Mouse (Mus musculus) urinary bladder, postnatal 14 days (tissue): Measurements from ENCODE around the gene Sept5.

Experiments used
- DNase-seq: peaks from one replicate; pipeline ENCODE4 v3.0.0; 2021; ENCODE audit warnings: low spot score

The Sept5 gene

DNA sequence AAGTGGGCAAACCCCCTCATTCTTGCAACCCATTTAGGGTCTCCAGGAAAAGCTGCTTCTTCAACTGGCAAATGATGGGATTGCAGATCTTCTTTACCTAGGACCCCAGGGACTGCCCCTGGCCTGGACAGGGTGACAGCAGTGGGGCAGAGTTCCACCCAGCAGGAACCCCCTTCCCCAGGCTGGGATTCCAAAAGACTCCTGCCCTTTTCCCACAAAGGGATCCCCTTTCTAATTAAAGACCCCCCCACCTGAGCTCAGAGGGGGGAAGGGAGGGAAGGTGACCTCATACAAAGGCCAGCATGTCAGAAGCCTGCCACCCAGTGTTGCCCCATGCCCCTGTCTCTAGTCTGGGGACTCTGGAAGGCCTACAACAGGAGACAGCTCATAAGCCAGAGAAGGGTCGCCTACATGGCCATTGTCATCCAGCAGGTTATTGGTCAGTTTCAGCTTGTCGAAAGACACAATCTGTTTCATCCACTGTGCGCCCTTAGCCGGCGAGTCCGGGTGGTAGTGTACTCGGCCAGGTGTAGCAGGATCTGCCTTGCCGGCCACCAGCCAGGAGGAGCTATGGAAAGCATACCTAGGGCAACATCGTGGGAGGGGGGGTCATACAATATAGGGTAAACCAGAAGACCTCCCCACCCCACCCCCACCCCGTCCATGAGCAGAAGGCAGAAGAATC, 45.9 kb downstream of the Sept5 start:
- no peak for DNase-seq

DNA sequence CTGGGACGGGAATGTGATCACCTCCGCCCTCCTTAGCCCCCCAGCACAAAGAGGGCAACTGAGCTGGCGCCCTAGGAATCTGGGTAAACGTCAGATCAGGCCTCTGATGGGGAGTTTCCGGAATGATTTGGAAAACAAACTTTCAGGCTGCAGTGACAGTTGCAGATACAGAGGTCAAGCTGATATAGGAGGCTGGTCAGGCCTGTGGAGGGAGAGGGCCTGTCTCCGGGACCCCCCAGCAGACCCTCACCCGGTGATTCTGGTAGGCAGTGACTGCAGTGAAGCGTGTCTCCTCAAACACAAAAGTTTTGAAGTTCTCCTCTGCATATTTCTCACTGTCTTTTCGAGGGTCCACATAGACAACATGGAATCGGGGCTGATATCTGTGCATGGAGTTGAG, 46.6 kb downstream of the Sept5 start:
- DNase-seq = no peak

DNA sequence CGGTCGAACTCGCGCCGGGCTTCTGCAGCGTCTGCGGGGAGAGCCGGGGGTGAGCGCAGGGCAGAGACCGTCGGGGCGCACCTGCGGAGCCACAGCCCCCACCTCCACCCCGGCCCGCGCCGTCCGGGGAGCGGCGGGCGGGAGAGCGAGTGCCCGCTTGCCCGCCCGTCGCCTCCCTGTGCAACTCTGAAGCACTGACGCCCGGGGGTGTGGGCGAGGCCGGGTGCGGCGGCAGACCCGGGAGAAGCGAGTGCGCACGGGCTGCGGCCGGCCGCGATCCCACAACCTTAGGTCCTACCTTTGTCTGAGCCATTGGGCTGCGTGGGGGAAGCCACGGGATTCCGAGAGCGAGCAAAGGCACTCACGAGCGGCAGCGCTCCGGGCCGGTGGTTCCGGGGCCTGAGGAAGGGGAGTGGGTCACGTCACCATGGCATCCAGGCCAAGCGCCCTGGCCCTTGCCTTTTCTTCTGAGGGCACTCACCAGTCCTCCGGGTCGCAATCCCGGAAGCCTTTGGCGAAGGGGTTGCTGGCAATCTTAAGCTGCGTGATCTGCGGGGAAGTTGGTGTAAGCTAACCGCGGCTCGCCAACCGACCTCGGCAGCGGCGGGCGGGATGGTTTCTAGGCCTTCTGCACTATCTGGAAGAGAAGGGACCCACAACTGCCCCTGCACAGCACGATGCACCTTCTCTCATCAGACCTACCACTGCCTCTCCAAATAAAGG, 47.2 kb downstream of the Sept5 start:
- no peak for DNase-seq

DNA sequence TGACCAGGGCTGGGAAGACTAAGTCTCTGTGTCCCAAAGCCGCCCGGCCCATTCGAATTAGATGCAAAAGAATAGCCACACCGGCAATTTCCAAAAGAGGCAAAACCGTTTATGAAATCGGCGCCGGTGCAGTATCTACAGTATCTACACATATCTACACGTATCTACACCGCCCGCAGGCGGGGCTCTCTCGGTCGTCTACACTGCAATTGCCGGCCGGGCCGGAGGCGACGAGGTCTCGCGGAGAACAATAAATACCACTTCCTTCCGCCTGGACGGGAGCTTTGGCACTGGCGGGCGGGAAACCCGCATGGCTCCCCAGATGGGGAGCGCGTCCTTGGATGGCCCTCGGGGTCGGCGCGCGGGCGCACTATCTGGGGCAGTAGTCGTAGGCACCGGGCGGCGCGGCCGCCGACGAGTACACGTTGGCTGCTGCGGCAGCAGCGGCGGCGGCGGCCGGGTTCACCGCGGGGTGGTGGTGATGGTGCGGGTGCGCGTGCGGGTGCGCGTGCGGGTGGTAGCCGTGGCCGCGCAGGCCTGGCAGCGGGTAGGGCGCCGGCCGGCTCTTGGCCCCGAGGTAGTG, 48.0 kb downstream of the Sept5 start:
- no peak for DNase-seq

DNA sequence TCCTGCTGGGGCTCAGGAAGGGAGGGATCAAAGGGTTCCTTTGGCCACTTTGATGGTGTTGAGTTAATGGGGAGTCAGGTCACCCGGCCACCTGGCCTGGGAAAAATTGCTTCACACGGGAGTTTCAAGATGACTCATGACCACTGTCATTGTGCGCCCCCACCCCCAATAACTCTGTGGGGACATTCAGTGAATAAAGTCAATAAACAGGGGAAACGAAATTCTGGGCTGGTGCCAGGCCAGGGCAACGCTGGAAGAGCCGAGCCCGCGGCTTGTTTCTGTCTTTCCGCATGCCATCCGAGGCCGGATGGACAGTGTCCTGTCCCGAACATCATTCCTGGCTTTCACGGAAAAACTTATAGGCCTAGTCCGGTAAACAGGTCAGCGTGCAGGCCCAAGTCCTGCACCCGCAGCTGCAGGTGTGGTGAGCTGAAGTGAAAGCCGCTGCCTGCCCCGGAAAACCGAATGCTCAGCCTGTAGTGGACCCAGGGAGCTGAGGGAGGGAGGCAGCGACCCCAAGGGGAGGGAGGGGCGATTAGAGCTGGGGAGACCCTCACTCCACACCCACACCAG, 48.6 kb downstream of the Sept5 start:
- no peak for DNase-seq

DNA sequence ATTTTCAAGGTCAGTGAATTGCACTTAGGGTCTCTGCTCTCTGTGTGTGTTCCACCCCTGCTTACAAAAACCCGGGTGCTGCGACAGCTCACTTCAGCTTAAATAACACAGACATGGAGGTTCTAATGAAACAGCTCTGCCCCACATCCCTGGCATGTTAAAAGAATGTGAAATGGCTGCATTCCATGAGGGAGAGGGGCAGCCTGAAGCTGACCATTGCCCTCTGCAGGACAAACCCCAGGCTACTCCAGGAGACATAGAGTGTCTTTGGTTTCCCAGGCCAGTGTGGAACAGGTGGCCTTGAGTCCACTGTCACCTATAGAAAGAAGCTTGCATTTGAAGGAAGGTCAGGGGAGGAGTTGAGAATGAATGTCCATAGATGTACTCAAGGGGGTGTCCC, 49.4 kb downstream of the Sept5 start:
- no peak for DNase-seq

DNA sequence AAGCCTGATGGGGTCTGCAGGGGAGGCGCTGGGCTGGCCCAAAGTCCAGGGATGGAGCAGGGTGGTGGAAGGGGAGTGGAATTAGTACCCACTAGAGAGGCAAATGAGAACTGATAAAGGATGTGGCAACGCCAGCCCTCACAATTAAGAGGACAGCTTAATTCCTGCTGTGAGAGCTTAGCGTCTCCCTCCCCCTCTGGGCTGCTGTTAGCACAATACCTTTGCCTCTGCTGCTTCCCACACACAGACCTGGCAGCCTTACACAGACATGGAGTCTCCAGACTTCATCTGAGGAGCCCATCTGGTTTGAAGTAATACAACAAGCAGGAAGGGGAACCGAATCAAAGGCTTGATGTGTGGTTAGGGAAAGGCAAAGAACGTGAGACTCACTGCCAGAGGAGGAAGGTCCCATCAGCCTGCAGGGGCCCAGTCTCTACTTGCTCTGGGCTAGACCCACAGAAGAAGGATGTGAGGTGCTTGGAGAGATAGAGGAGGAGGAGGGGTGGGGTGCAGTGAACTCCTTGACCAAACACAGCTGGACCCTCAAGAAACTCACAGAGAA, 52.1 kb downstream of the Sept5 start:
- DNase-seq = no peak

DNA sequence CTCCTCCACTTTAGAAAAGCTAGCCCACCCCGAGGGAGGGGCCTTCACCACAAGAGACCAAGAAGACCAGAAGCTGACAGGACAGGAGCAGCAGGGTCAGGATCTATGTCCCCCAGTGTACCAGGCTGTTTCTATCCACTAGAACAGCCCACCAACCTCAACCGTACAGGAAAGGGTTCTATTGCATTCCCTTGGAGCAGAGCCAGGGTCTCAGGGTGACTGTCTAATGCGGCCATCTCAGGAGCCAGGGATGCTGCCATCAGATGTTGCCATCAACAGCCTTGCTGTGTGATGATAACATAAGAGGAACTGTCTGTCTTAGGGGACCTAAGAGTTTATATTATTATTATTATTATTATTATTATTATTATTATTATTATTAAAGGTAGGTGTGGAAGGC, 52.7 kb downstream of the Sept5 start:
- no peak for DNase-seq

DNA sequence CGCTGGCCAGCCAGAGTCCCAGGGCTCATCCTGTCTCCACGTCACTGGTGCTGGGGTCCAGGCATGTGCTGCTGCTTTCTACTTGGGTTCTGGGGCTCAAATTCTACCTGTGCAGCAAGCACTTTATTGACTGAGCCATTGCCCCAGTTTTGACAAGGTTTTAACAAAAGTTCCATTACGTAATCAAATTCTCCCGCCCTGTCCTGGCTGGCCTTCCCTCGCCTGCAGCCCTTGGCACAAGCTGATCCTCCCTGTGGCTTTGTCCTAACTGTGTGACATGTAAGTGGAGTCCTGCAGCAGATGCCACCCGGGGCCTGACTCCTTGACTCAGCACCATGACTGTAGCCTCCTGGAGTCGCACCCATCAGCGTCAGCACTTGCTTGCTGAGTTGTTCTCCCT, 55.6 kb downstream of the Sept5 start:
- DNase-seq = no peak
